Mouse (Mus musculus) cerebellum, adult 2 months (tissue): ENCODE measurements around the gene Psmd5.

Source experiments
- CTCF ChIP-seq: fragments of 200-500 bp; IDR thresholded peaks from 2 replicates; pipeline ENCODE4 v1.5.1; 2011; ENCODE audit warnings: low read depth, mild to moderate bottlenecking, control low read depth, low read length, moderate library complexity, borderline replicate concordance; ENCODE audit not compliant: insufficient read depth
- POLR2A ChIP-seq: fragments of 200-500 bp; IDR thresholded peaks from 2 replicates; pipeline ENCODE4 v1.6.1; 2011; ENCODE audit warnings: low read length, control low read depth, borderline replicate concordance; ENCODE audit not compliant: insufficient read depth

DNA sequence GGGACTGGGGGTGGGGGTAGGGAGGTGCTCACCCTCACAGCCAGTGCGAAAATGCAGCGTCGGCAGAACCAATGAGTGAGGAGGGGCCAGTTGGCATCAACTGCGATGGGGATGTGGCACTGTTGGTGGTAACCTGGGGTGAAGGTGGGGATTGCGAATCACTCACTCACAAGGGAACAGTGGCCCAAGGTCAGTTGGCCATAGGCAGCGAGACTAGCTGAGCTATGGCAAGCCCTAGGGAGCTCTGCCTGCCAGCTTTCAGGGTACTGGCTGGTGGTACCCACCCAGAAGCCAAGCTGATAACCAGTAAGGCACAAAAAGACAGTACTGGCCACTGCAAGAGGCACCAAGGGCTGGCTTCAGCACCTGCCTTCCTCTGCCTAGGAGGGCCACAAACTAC, 31.7 kb upstream of the Psmd5 start:
- TF ChIP-seq CTCF (no peak), POLR2A (no peak)
